Mouse (Mus musculus) MEL (cell line): ENCODE measurements around the gene Fbxl2. TPM values are rescaled to one million over a fixed set of nuclear protein-coding genes. Genes with fewer than 3 reads are reported as not detected.
A peak's percentile ranks its signal among the peaks of the same experiment; 100 is the strongest.
"Not testable (repeated sequence)": the region's sequence is repeated elsewhere in the genome, so short reads cannot be mapped to it uniquely, and the experiment has no call there.

Experiments
- DNase-seq: peaks from one replicate; pipeline ENCODE4 v3.0.0; 2011; ENCODE audit warnings: low read depth, low spot score
- H3K27ac ChIP-seq: 2 replicates; pipeline ENCODE4 v1.5.1; 2012; ENCODE audit warnings: low read depth, mild to moderate bottlenecking, control low read depth, low read length, moderate library complexity; ENCODE audit not compliant: control insufficient read depth
- H3K27me3 ChIP-seq, 2 experiments: fragments of 150-350 bp in 1 of 2; sonication (generic) in 1 of 2; 2 replicates each; pipeline ENCODE4 v1.6.1; 2012; ENCODE audit warnings: low read length in 2 of 2, mild to moderate bottlenecking in 2 of 2, improper control_type of control experiment in 1 of 2, moderate library complexity in 1 of 2; ENCODE audit not compliant: insufficient read depth in 2 of 2, control insufficient read depth in 1 of 2
- H3K36me3 ChIP-seq, 2 experiments: 2 replicates each; pipeline ENCODE4 v1.6.1; 2012 to 2014; ENCODE audit warnings: low read length in 2 of 2, improper control_type of control experiment in 1 of 2, inconsistent platforms in 1 of 2, mild to moderate bottlenecking in 1 of 2; ENCODE audit not compliant: insufficient read depth in 2 of 2, control insufficient read depth in 1 of 2
- H3K4me1 ChIP-seq, 2 experiments: fragments of 150-350 bp in 1 of 2; sonication (generic) in 1 of 2; 2 replicates each; pipeline ENCODE4 v1.6.1; 2012; ENCODE audit warnings: low read length in 2 of 2, improper control_type of control experiment in 1 of 2, mild to moderate bottlenecking in 1 of 2; ENCODE audit not compliant: insufficient read depth in 2 of 2, control insufficient read depth in 1 of 2
- H3K4me3 ChIP-seq, 2 experiments: fragments of 150-350 bp in 1 of 2; sonication (generic) in 1 of 2; 2 replicates each; pipeline ENCODE4 v1.5.1; 2012; ENCODE audit warnings: low read depth in 2 of 2, low read length in 2 of 2, mild to moderate bottlenecking in 2 of 2, moderate library complexity in 2 of 2, control low read depth in 1 of 2, improper control_type of control experiment in 1 of 2; ENCODE audit not compliant: control insufficient read depth in 1 of 2, insufficient read depth in 1 of 2
- H3K79me2 ChIP-seq: 2 replicates; pipeline ENCODE4 v1.6.1; 2012; ENCODE audit warnings: mild to moderate bottlenecking, low read length, moderate library complexity; ENCODE audit not compliant: control insufficient read depth, poor library complexity, insufficient read depth
- H3K9ac ChIP-seq: 2 replicates; pipeline ENCODE4 v1.6.1; 2012; ENCODE audit warnings: low read depth, mild to moderate bottlenecking, control low read depth, low read length, moderate library complexity; ENCODE audit not compliant: control insufficient read depth, poor library complexity, severe bottlenecking
- H3K9me3 ChIP-seq: fragments of 150-350 bp; sonication (generic); replicated peaks from 2 replicates; pipeline ENCODE4 v1.6.1; 2012; ENCODE audit warnings: mild to moderate bottlenecking, low read length, improper control_type of control experiment, moderate library complexity; ENCODE audit not compliant: insufficient read depth
- CHD1 ChIP-seq: IDR thresholded peaks from 2 replicates; pipeline ENCODE4 v1.6.1; 2012; ENCODE audit warnings: low read depth, mild to moderate bottlenecking, inconsistent platforms, low read length, improper control_type of control experiment
- CHD2 ChIP-seq: IDR thresholded peaks from 2 replicates; pipeline ENCODE4 v1.6.1; 2011; ENCODE audit warnings: low read length, improper control_type of control experiment
- CTCF ChIP-seq, 3 experiments: IDR thresholded peaks in 2 of 3; conservative IDR thresholded peaks in 1 of 3; 2 replicates each; pipeline ENCODE4 v1.5.1; 2011 to 2012; ENCODE audit warnings: low read length in 3 of 3, low read depth in 2 of 3, mild to moderate bottlenecking in 2 of 3, improper control_type of control experiment in 1 of 3, inconsistent platforms in 1 of 3, mixed read lengths in 1 of 3, moderate library complexity in 1 of 3; ENCODE audit not compliant: control insufficient read depth in 1 of 3, insufficient read depth in 1 of 3, poor library complexity in 1 of 3, severe bottlenecking in 1 of 3
- ETS1 ChIP-seq: IDR thresholded peaks from 2 replicates; pipeline ENCODE4 v1.6.1; 2012; ENCODE audit warnings: low read depth, mild to moderate bottlenecking, inconsistent platforms, low read length, improper control_type of control experiment, moderate library complexity
- HCFC1 ChIP-seq: IDR thresholded peaks from 2 replicates; pipeline ENCODE4 v1.6.1; 2012; ENCODE audit warnings: low read depth, mild to moderate bottlenecking, inconsistent platforms, low read length, improper control_type of control experiment, moderate library complexity
- MAZ ChIP-seq: IDR thresholded peaks from 2 replicates; pipeline ENCODE4 v1.6.1; 2012; ENCODE audit warnings: low read depth, mild to moderate bottlenecking, inconsistent platforms, low read length, improper control_type of control experiment
- MEF2A ChIP-seq: IDR thresholded peaks from 2 replicates; pipeline ENCODE4 v1.6.1; 2014; ENCODE audit warnings: low read depth, mild to moderate bottlenecking, inconsistent platforms, low read length, improper control_type of control experiment; ENCODE audit not compliant: poor library complexity, insufficient replicate concordance, severe bottlenecking; ENCODE audit errors: extremely low read depth
- MYB ChIP-seq: IDR thresholded peaks from 2 replicates; pipeline ENCODE4 v1.6.1; 2011; ENCODE audit warnings: mild to moderate bottlenecking, low read depth, low read length, improper control_type of control experiment
- NRF1 ChIP-seq: IDR thresholded peaks from 2 replicates; pipeline ENCODE4 v1.6.1; 2014; ENCODE audit warnings: low read depth, mild to moderate bottlenecking, inconsistent platforms, low read length, improper control_type of control experiment, moderate library complexity; ENCODE audit not compliant: poor library complexity, insufficient read depth, severe bottlenecking
- UBTF ChIP-seq: IDR thresholded peaks from 2 replicates; pipeline ENCODE4 v1.6.1; 2012; ENCODE audit warnings: low read depth, mild to moderate bottlenecking, inconsistent platforms, low read length, improper control_type of control experiment, moderate library complexity, borderline replicate concordance; ENCODE audit not compliant: insufficient read depth
- ZMIZ1 ChIP-seq: IDR thresholded peaks from 2 replicates; pipeline ENCODE4 v1.6.1; 2012; ENCODE audit warnings: low read depth, mild to moderate bottlenecking, inconsistent platforms, low read length, improper control_type of control experiment, moderate library complexity
- polyA plus RNA-seq, 2 experiments: library from polyadenylated mRNA; stranded (reverse) in 1 of 2; unstranded in 1 of 2; fragments of >175 nt in 1 of 2; fragments of >200 nt in 1 of 2; gene quantifications; 2 replicates each; pipeline versions ENCODE4 v1.2.1 to v1.2.4; 2012; ENCODE audit warnings: low replicate concordance in 2 of 2, low read depth in 1 of 2; ENCODE audit not compliant: insufficient read length in 2 of 2, insufficient read depth in 1 of 2, missing spikeins in 1 of 2
- total RNA-seq: library from RNA; depleted of rRNA; stranded (reverse); fragments of 300-350 nt; gene quantifications from 2 replicates; pipeline ENCODE4 v1.2.3, GENCODE M21; 2012; rRNA removed

Fbxl2 gene
- total RNA-seq (1.5 and 1.8 TPM in 2 replicates), polyA plus RNA-seq (1 to 10 TPM in 1 of 2 experiments, not detected in 1; 3.0 TPM)

DNA sequence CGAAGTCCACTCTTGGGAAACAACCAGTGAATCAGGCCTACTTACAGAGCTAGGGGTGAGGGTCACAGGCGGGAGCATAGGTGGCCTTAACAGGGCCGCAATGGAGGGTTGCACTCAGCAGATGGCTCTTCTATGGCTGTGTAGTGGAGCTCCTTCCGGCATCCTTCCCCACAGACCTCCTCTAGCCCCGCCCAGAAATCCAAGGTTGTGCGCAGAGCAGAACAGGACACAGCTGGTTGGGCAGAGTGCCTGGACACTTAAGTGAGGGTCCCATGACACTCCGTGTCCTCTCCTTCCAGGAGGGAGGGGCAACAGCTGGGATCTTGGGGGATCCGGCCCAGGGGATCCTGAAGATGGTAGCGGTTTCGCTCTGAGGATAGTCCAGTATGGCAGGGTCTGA is at the start of gene Fbxl2:
Gene Fbxl2 (minus strand): TSS at position 164 of the 400 bp plus-strand sequence.
- TF ChIP-seq NRF1 (no peak), CHD1 (no peak)
- Histone ChIP-seq H3K27me3 (no peaks in the 10 kb centered on the region), H3K9ac (no peak within 1 kb of the TSS), H3K36me3 (no peaks in the 10 kb centered on the region), H3K4me3 (no peak within 1 kb of the TSS), H3K4me1 (no peaks in the 10 kb centered on the region), H3K27ac (no peak within 1 kb of the TSS), H3K79me2 (no peaks in the 10 kb centered on the region), H3K9me3 (no peaks in the 10 kb centered on the region)
- DNase-seq, result no peak

DNA sequence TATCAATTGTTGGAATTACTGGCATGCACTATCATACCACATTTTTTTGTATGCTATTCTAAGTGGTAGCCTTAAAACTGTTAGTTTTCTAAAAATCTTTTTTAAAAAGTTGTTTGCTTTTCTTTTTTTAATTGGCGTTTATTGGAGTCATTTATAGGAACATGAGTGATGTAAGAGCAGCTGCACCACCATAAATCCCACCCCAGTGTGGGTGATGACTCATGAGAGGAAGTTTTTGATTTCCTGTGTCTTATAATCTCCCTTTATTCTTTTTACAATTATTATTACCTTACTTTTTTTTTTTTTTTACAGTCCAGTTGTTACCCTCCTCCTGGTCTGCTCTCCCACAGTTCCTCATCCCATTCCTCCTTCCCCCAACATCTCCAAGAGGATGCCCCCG is 48.9 kb upstream of the Fbxl2 start:
- Histone ChIP-seq H3K36me3 (no peaks in the 10 kb centered on the region), H3K79me2 (no peaks in the 10 kb centered on the region), H3K27ac (no peak overlapping the region), H3K4me1 (no peaks in the 10 kb centered on the region), H3K27me3 (no peaks in the 10 kb centered on the region), H3K9me3 (no peaks in the 10 kb centered on the region), H3K9ac (no peak overlapping the region), H3K4me3 (no peak overlapping the region)
- no peak for DNase-seq
- TF ChIP-seq CTCF (IDR thresholded peaks at IDR 0.05 in 2 of 3, conservative IDR thresholded peaks at IDR 0.05 in 1 of 3; ENCODE audit: control insufficient read depth in 1 of 3, insufficient read depth in 1 of 3, low read depth in 2 of 3, low read length in 3 of 3, poor library complexity in 1 of 3, severe bottlenecking in 1 of 3) (no peak), CHD2 (no peak), ZMIZ1 (no peak), ETS1 (no peak), UBTF (no peak), HCFC1 (no peak), CHD1 (no peak), MEF2A (no peak), MYB (no peak), MAZ (no peak)

GRCm38 (mm10) chr9:114092188-114092587 is 46.2 kb upstream of the Fbxl2 start:
- not testable (repeated sequence) for H3K9me3 ChIP-seq, H3K27me3 ChIP-seq, H3K4me3 ChIP-seq, H3K79me2 ChIP-seq, H3K27ac ChIP-seq, H3K9ac ChIP-seq, H3K36me3 ChIP-seq, H3K4me1 ChIP-seq
- TF ChIP-seq CTCF (IDR thresholded peaks at IDR 0.05 in 2 of 3, conservative IDR thresholded peaks at IDR 0.05 in 1 of 3; ENCODE audit: control insufficient read depth in 1 of 3, insufficient read depth in 1 of 3, low read depth in 2 of 3, low read length in 3 of 3, poor library complexity in 1 of 3, severe bottlenecking in 1 of 3), result peak in 2 of 3 experiments; percentile 6 to 37; a peak in 2 of 6 replicates
- DNase-seq, result peak; percentile 13

- not testable (repeated sequence) for H3K27ac ChIP-seq, H3K9me3 ChIP-seq, DNase-seq, H3K4me1 ChIP-seq, H3K4me3 ChIP-seq, H3K27me3 ChIP-seq, H3K9ac ChIP-seq, H3K36me3 ChIP-seq, H3K79me2 ChIP-seq
Observed at GRCm38 (mm10) chr9:114088885-114089284, 42.9 kb upstream of the Fbxl2 start.
